Mouse (Mus musculus): ENCODE measurements around the gene Mrpl58. TPM values are rescaled to one million over a fixed set of nuclear protein-coding genes. Genes with fewer than 3 reads are reported as not detected.
A peak's percentile ranks its signal among the peaks of the same experiment; 100 is the strongest.
"Not testable (repeated sequence)": the region's sequence is repeated elsewhere in the genome, so short reads cannot be mapped to it uniquely, and the experiment has no call there.

Mrpl58 gene
- polyA plus RNA-seq, 1 experiment from 2014 or later = 242 TPM

GRCm38 (mm10) chr11:115381743-115382539 lies 21.6 kb upstream of the Mrpl58 start, which contains the start of gene Cdr2l:
Gene Cdr2l, plus strand, starts transcription at chr11:115381916.
- ATAC-seq (ENCODE audit: insufficient read depth) (peak; percentile 92), DNase-seq (peak; percentile 97)
- H3K36me3 ChIP-seq (ENCODE audit: insufficient read depth) = no peaks in the 10 kb centered on the region
- WGBS = under 1% methylated on average over 72 of the region's 76 CpGs
- peak within 1 kb of the TSS; percentile 83 for H3K9ac ChIP-seq
- H3K27ac ChIP-seq (ENCODE audit: low read depth) = peak within 1 kb of the TSS; percentile 87
- H3K4me1 ChIP-seq (ENCODE audit: insufficient read depth) = peaks cover 15% of the 10 kb centered on the region
- H3K4me3 ChIP-seq (ENCODE audit: low read depth, low read length) = peak within 1 kb of the TSS; percentile 74
- no peak for TF ChIP-seq CTCF (IDR thresholded peaks at IDR 0.05; ENCODE audit: low read depth)
- no peaks in the 10 kb centered on the region for H3K27me3 ChIP-seq (ENCODE audit: insufficient read depth, low read length)
- no peaks in the 10 kb centered on the region for H3K9me3 ChIP-seq (ENCODE audit: low read depth, low read length)
- peak within 1 kb of the TSS; percentile 85 for H3K4me2 ChIP-seq

GRCm38 (mm10) chr11:115382891-115383290 lies 20.7 kb upstream of the Mrpl58 start:
- Histone ChIP-seq H3K4me3 (ENCODE audit: low read depth, low read length) (peak overlapping the region; percentile 74), H3K9me3 (ENCODE audit: low read depth, low read length) (no peaks in the 10 kb centered on the region), H3K9ac (peak overlapping the region; percentile 83), H3K4me2 (peak overlapping the region; percentile 85), H3K36me3 (ENCODE audit: insufficient read depth) (no peaks in the 10 kb centered on the region), H3K27me3 (ENCODE audit: insufficient read depth, low read length) (no peaks in the 10 kb centered on the region), H3K27ac (ENCODE audit: low read depth) (no peak overlapping the region), H3K4me1 (ENCODE audit: insufficient read depth) (peaks cover 15% of the 10 kb centered on the region)
- ATAC-seq (ENCODE audit: insufficient read depth) (no peak), DNase-seq (no peak)
- 12% methylated on average over 5 of the region's 5 CpGs for WGBS
- TF ChIP-seq CTCF (IDR thresholded peaks at IDR 0.05; ENCODE audit: low read depth) = no peak

- H3K9ac ChIP-seq = no peak overlapping the region; the same call in 1 of the 2 replicates
Observed at GRCm38 (mm10) chr11:115383701-115384474, 19.7 kb upstream of the Mrpl58 start.

GRCm38 (mm10) chr11:115384587-115384986 lies 19.0 kb upstream of the Mrpl58 start:
- no peak for ATAC-seq (ENCODE audit: insufficient read depth)
- TF ChIP-seq CTCF (IDR thresholded peaks at IDR 0.05; ENCODE audit: low read depth) = no peak
- H3K27me3 ChIP-seq (ENCODE audit: insufficient read depth, low read length) = no peaks in the 10 kb centered on the region
- no peaks in the 10 kb centered on the region for H3K36me3 ChIP-seq (ENCODE audit: insufficient read depth)
- DNase-seq = peak; percentile 21
- WGBS = 71% methylated on average over 5 of the region's 5 CpGs
- no peaks in the 10 kb centered on the region for H3K9me3 ChIP-seq (ENCODE audit: low read depth, low read length)
- peaks cover 15% of the 10 kb centered on the region for H3K4me1 ChIP-seq (ENCODE audit: insufficient read depth)
- no peak overlapping the region for H3K4me3 ChIP-seq (ENCODE audit: low read depth, low read length)
- no peak overlapping the region for H3K9ac ChIP-seq
- H3K27ac ChIP-seq (ENCODE audit: low read depth) = peak overlapping the region; percentile 71; the same call in 1 of the 2 replicates
- peak overlapping the region; percentile 85 for H3K4me2 ChIP-seq

More at GRCm38 (mm10) chr11:115383701-115384474, 19.7 kb upstream of the Mrpl58 start:
- Histone ChIP-seq H3K9me3 (ENCODE audit: low read depth, low read length) (no peaks in the 10 kb centered on the region), H3K4me3 (ENCODE audit: low read depth, low read length) (no peak overlapping the region), H3K27me3 (ENCODE audit: insufficient read depth, low read length) (no peaks in the 10 kb centered on the region), H3K4me2 (peak overlapping the region; percentile 85), H3K4me1 (ENCODE audit: insufficient read depth) (peaks cover 15% of the 10 kb centered on the region), H3K27ac (ENCODE audit: low read depth) (peak overlapping the region; percentile 71), H3K36me3 (ENCODE audit: insufficient read depth) (no peaks in the 10 kb centered on the region)
- DNase-seq = peak; percentile 85
- no peak for TF ChIP-seq CTCF (IDR thresholded peaks at IDR 0.05; ENCODE audit: low read depth)
- no peak; the same call in 1 of the 2 replicates for ATAC-seq (ENCODE audit: insufficient read depth)
- WGBS = 42% methylated on average over 16 of the region's 16 CpGs

- H3K27me3 ChIP-seq (ENCODE audit: insufficient read depth, low read length); H3K27ac ChIP-seq (ENCODE audit: low read depth); H3K4me3 ChIP-seq (ENCODE audit: low read depth, low read length); H3K9ac ChIP-seq; ATAC-seq (ENCODE audit: insufficient read depth); H3K4me2 ChIP-seq; H3K9me3 ChIP-seq (ENCODE audit: low read depth, low read length); DNase-seq: not testable (repeated sequence)
- peaks cover 15% of the 10 kb centered on the region for H3K4me1 ChIP-seq (ENCODE audit: insufficient read depth)
- WGBS = 88% methylated on average over 3 of the region's 3 CpGs
- H3K36me3 ChIP-seq (ENCODE audit: insufficient read depth) = peaks cover 14% of the 10 kb centered on the region; the same call in 1 of the 2 replicates
Observed at GRCm38 (mm10) chr11:115386859-115387258, 16.7 kb upstream of the Mrpl58 start.

- peaks cover 59% of the 10 kb centered on the region for H3K36me3 ChIP-seq (ENCODE audit: insufficient read depth)
- TF ChIP-seq CTCF (IDR thresholded peaks at IDR 0.05; ENCODE audit: low read depth) = no peak
Observed at GRCm38 (mm10) chr11:115391358-115391757, 12.2 kb upstream of the Mrpl58 start.

More at GRCm38 (mm10) chr11:115391358-115391757, 12.2 kb upstream of the Mrpl58 start:
- H3K4me1 ChIP-seq (ENCODE audit: insufficient read depth) = no peaks in the 10 kb centered on the region
- DNase-seq = no peak
- no peak overlapping the region for H3K27ac ChIP-seq (ENCODE audit: low read depth)
- no peak for ATAC-seq (ENCODE audit: insufficient read depth)
- H3K4me3 ChIP-seq (ENCODE audit: low read depth, low read length) = no peak overlapping the region
- no peaks in the 10 kb centered on the region for H3K27me3 ChIP-seq (ENCODE audit: insufficient read depth, low read length)
- no peak overlapping the region for H3K9ac ChIP-seq
- no peak overlapping the region for H3K4me2 ChIP-seq
- H3K9me3 ChIP-seq (ENCODE audit: low read depth, low read length) = no peaks in the 10 kb centered on the region
- 91% methylated on average over 7 of the region's 7 CpGs for WGBS

All from lung, embryonic 14.5 days (tissue).